Mouse (Mus musculus): Measurements from ENCODE around the gene Spryd4.
A peak's percentile ranks its signal among the peaks of the same experiment; 100 is the strongest.
"Not testable (repeated sequence)": the region's sequence is repeated elsewhere in the genome, so short reads cannot be mapped to it uniquely, and the experiment has no call there.

Gene Spryd4

DNA sequence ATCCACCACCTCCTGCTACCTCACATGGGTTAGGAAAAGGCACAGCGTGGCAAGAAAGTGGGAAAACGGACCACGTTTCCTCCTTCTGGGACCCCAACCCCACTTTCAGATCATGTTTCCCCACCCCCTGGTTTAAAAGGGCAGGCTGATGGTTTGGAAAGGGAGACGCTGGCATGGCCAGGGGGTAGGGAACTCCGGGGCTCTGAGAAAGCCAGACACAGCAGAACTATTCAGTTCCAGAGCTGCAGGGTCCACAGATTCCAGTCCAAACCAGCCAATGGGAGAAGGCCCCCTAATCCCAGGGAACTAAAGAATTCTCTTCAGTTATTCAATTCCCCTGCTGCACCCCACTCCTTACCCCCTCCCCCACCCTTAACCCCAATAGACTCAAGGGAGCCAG lies 13.5 kb upstream of the Spryd4 start:
- no peak for DNase-seq

- no peak for DNase-seq
These were observed 10.1 kb upstream of the Spryd4 start for GRCm38 (mm10) chr10:128221533-128222286.

DNA sequence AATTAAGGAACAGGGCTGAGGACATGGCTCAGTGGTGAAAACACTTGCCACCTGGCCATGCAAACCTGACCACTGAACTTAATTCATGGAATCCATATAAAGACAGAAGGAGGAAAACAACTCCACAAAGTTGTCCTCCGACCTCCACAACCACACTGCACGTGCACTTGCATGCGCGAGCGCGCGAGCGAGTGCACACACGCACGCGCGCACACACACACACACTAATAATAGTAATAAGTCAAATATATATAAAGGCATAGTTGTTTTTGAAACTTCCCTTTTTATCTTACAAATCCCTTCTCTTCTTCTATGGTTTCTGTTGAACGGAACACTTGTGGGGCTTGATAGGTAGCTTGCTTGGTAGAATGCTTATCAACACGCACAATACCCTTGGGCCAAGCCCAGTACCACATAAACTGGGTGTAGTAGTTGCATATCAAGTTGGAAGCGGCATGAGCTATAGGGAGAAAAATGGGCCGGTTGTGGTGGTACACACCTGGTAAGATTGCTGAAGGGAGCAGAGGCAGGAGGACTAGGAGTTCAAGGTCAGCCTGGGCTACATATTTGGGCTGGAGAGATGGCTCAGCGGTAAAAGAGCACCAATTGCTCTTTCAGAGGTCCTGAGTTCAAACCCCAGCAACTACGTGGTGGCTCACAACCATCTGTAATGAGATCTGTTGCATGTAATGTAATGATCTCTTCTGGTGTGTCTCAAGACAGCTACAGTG lies 6.9 kb upstream of the Spryd4 start:
- no peak for DNase-seq

DNA sequence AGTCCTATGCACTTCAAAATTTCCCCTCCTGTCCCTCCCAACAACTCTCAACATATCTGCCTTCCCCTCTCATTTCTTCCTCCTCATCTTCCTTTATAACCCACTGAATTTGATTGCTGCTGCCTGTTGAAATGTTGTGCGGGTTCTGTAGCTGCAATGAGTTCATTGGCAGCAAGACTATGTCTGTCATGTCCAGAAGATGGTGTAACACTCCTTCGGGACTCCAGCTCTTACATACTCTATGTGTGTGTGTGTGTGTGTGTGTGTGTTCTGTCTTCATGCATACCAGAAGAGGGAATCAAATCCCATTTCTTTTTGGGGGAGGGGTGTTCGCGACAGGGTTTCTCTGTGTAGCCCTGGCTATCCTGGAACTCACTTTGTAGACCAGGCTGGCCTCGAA lies 3.4 kb upstream of the Spryd4 start:
- no peak for DNase-seq

- DNase-seq: not testable (repeated sequence)
These were observed 2.5 kb upstream of the Spryd4 start for GRCm38 (mm10) chr10:128214112-128214511.

DNA sequence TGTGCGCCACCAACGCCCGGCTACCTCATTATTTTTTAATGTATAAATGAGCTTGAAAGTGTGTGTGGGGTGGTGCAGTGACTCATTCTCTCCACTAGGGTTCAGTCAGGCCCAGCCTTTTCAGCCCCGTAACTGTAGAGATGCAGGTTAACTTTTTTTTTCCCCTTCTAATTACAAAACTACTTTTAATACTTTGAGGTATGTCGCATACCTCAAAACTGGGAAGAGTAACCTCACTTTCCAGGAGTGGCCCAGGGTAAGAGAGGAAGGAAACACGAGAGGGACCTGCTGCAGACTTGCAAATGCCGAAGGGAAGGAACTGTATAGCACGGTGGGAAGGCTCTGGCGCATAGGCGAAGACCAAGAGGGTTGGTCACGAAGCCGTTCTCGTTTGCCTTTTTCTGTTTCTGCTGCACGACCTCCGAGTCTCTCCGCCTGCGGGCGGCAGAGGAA lies 1.3 kb upstream of the Spryd4 start:
- peak; percentile 62 for DNase-seq

DNA sequence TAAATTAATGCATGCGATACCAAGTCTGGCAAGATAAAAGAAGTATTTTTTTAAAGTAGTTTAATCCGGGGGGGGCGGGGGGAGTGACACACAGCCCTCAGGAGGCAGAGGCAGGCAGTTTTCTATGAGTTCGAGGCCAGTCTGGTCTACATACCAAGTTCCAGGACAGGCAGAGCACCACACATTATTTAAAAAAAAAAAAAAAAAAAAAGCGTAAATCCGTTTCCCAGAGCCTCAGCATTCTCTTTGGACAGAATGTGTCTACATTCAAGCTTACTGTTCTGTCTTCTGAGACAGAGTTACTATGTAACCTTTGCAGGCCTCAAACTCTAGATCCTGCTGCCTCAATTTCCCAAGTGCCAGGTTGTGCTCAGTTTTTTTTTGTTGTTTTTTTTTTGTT lies 541 bp upstream of the Spryd4 start:
- DNase-seq: no peak

GRCm38 (mm10) chr10:128210954-128211353 lies 653 bp downstream of the Spryd4 start:
- DNase-seq: no peak

- DNase-seq: no peak
These were observed 1.5 kb downstream of the Spryd4 start for GRCm38 (mm10) chr10:128210131-128210530.

DNA sequence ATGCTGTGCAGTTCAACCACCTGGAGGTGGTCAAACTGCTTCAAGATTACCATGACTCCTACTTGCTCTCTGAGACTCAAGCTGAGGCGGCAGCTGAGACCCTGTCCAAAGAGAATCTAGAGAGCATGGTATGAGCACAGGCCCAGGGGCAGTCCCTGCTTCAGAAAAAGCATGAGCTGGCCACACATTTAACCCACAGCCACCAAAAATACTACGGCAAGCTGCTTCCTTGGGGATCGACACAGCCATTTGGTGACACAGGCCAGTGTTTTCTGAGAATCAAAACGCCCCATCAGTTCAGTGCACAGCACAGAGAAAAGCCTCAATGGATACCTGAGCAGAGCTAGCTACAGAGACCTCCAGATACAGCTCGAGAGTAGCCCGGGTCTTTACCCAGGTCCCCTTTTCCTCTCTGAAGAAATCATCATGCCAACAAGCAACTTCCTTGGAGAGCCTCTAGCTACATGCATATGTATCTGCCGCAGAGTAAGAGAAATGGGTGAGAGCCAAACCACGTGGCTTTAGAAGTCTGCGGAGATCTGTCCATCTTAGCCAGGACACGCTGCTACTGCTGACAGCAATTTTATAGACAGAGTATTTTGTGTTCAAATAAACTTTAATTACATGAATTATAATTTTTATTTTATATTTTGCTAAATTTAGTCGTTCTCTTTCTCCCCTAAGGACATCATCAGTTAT lies 2.1 kb downstream of the Spryd4 start:
- no peak for DNase-seq

- DNase-seq: no peak
These were observed 3.3 kb downstream of the Spryd4 start for GRCm38 (mm10) chr10:128208326-128208725.

DNA sequence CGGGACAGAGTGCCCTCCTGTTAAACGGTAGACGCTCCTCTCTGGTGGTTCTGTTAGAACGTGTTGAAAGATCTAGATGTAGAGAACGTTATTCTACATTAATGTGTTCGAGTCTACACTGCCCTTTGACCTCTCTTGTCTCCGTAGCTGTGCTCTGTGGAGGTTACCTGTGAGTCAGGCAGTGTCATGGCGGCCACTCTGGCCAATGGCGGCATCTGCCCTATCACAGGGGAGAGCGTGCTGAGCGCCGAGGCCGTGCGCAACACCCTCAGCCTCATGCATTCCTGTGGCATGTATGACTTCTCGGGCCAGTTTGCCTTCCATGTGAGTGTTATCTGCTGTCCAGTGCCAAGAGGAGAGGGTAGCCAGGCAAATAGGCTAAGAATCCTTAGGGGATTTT lies 6.7 kb downstream of the Spryd4 start:
- no peak for DNase-seq

GRCm38 (mm10) chr10:128201856-128202255 lies 9.8 kb downstream of the Spryd4 start:
- DNase-seq: no peak

- DNase-seq: peak; percentile 58
These were observed 16.8 kb downstream of the Spryd4 start for GRCm38 (mm10) chr10:128194551-128195461.

- peak; percentile 99 for DNase-seq
These were observed 17.5 kb downstream of the Spryd4 start, which contains the start of gene Gls2 for GRCm38 (mm10) chr10:128194024-128194550. Gene Gls2 (plus strand): TSS chr10:128194457.

DNA sequence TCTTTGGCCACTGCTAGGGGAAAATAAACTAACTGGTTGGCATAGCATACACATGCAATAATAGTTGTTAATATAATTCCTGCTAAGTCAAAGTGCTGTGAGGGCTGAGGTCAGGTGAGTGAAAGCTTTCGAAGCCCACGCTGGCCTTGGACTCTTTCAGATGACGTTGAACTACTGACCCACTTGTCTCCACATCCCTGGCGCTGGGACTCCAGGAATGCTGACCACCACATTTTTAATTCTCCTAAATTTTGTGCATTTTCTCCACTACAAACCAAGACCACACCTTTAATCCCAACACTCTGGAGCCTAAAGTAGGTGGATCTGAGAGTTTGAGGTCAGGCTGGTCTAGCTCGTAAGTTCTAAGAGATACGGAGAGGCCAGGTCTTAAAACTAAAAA lies 18.5 kb downstream of the Spryd4 start:
- DNase-seq: no peak

GRCm38 (mm10) chr10:128192030-128192766 lies 19.4 kb downstream of the Spryd4 start:
- DNase-seq: not testable (repeated sequence)

DNA sequence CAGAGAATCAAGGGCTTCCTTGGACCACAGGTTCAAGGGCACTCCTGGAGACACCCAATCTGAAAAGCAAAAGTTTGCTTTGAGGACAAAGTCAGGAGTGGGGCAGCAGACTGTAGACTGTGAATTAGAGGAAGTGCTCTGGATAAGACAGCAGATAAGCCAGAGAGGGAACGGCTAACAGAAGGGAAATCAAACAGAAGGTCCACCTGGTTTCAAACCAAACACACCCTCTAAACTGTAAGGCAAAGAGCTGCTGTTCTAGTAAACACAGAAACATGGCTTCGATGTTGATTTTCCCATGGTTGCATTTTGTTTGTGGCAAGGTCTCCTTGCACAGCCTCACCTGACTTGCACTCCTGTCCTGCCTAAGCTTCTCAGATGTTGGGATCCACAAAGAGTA lies 20.1 kb downstream of the Spryd4 start:
- no peak for DNase-seq

DNA sequence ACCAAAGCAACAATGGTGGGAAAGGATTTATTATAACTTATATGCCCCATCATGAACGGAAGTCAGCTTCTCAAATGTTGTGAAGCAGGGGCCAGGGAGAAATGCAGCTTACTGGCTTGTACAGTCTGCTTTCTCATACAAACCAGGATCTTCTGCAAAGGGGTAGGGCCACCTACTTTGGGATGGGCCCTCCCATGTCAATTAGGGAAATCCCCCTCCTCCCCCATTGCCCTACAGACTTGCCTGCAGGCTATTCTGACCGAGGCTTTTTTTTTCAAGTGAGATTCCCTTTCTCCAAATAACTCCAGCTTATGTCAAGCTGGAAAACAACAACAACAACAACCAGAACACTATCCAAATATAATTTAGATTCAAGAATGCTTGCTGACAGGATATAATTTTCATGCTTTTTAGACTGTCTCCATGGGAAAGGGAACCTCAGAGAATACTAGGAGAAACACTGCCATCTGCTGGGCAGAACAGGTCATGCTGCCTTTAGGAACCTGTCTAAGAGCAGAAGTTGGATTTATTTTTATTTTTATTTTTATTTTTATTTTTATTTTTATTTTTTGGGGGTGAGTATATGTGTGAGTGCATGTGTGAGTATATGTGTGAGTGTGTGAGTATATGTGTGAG lies 23.2 kb downstream of the Spryd4 start:
- peak; percentile 85 for DNase-seq

DNA sequence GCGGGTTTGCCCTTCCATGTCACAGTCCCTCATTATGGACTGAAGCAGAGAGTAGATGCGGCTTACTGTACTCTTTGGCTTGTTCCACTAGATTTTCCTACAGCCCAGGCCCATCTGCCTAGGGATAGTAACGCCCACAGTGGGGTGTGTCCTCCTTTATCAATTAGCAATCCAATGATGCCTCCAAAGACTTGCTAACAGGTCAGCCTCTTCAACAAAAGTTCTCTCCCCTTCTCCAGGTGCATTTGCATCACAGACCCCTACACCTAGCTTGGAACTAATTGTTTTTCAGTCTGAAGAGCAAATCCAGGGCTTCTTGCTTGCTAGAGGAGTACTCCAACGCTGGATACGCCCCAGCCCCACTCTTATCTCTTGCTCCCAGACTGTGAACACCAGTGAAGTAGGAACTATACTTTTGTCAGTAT lies 24.4 kb downstream of the Spryd4 start:
- no peak for DNase-seq

- DNase-seq: peak; percentile 72
These were observed 25.6 kb downstream of the Spryd4 start for GRCm38 (mm10) chr10:128185959-128186358.

Measured in right cerebral cortex, postnatal 14 days (tissue).